Mouse (Mus musculus) stomach, embryonic 14.5 days (tissue): Measurements from ENCODE around the gene Rbm17. TPM values are rescaled to one million over a fixed set of nuclear protein-coding genes. Genes with fewer than 3 reads are reported as not detected.

Experiments
- ATAC-seq: fragments of 200-750 bp; cut with Nextera tagmentation; 2 replicates; pipeline ENCODE4 v1.8.0; 2017; ENCODE audit warnings: low read depth, moderate TSS enrichment; ENCODE audit not compliant: insufficient number of reproducible peaks, insufficient read depth, low FRiP score
- H3K27ac ChIP-seq: fragments of 300-500 bp; sonication (generic); 2 replicates; pipeline ENCODE4 v1.5.1; 2014; ENCODE audit warnings: mild to moderate bottlenecking, low read length, moderate library complexity, mixed read lengths
- H3K27me3 ChIP-seq: fragments of 300-500 bp; sonication (generic); 2 replicates; pipeline ENCODE4 v1.6.1; 2014; ENCODE audit warnings: low read length, control low read depth, mixed read lengths; ENCODE audit not compliant: control insufficient read depth, insufficient read depth
- H3K36me3 ChIP-seq: fragments of 300-500 bp; sonication (generic); 2 replicates; pipeline ENCODE4 v1.6.1; 2014; ENCODE audit warnings: mild to moderate bottlenecking, control low read depth, low read length, moderate library complexity, mixed read lengths; ENCODE audit not compliant: control insufficient read depth, insufficient read depth
- H3K4me1 ChIP-seq: fragments of 300-500 bp; sonication (generic); 2 replicates; pipeline ENCODE4 v1.6.1; 2014; ENCODE audit warnings: low read length, control low read depth, mixed read lengths; ENCODE audit not compliant: control insufficient read depth, insufficient read depth
- H3K4me2 ChIP-seq: fragments of 300-500 bp; sonication (generic); replicated peaks from 2 replicates; pipeline ENCODE4 v1.6.1; 2014; ENCODE audit warnings: low read depth, low read length, control low read depth
- H3K4me3 ChIP-seq: fragments of 300-500 bp; sonication (generic); 2 replicates; pipeline ENCODE4 v1.5.1; 2014; ENCODE audit warnings: low read depth, low read length, control low read depth
- H3K9ac ChIP-seq: fragments of 300-500 bp; sonication (generic); replicated peaks from 2 replicates; pipeline ENCODE4 v1.6.1; 2014; ENCODE audit warnings: low read depth, mild to moderate bottlenecking, control low read depth, low read length, moderate library complexity, mixed read lengths
- H3K9me3 ChIP-seq: fragments of 300-500 bp; sonication (generic); 2 replicates; pipeline ENCODE4 v1.6.1; 2016; ENCODE audit warnings: low read depth, low read length, control low read depth; ENCODE audit not compliant: control insufficient read depth
- WGBS: fragments of 180-500 bp; shearing (Covaris S2); extraction: QIAGEN DNeasy Blood & Tissue Kit; methylation state at CpG from one replicate; pipeline ENCODE4 v1.1.7; 2014; 5-methylcytosine and 5-hydroxymethylcytosine counted together
- polyA plus RNA-seq: library from polyadenylated mRNA; unstranded; fragments of >200 nt; fragmentation: Nextera tagmentation; extraction: Ambion mirVana; gene quantifications from 2 replicates; pipeline ENCODE4 v1.2.1, GENCODE M21; 2014

Rbm17 gene
- 137 and 139 TPM in 2 replicates for polyA plus RNA-seq

GRCm38 (mm10) chr2:11604053-11604452 lies at the start of gene Rbm17:
Gene Rbm17 (minus strand): TSS chr2:11604153.
- H3K4me3 ChIP-seq, result peak within 1 kb of the TSS; percentile 95
- no peaks in the 10 kb centered on the region for H3K27me3 ChIP-seq
- H3K9me3 ChIP-seq, result no peaks in the 10 kb centered on the region
- H3K27ac ChIP-seq, result no peak within 1 kb of the TSS
- WGBS, result 86% methylated on average over 5 of the region's 5 CpGs
- ATAC-seq, result no peak
- H3K9ac ChIP-seq, result peak within 1 kb of the TSS; percentile 88
- peaks cover 8% of the 10 kb centered on the region for H3K4me1 ChIP-seq
- H3K36me3 ChIP-seq, result peaks cover 8% of the 10 kb centered on the region; the same call in 1 of the 2 replicates
- no peak within 1 kb of the TSS for H3K4me2 ChIP-seq

DNA sequence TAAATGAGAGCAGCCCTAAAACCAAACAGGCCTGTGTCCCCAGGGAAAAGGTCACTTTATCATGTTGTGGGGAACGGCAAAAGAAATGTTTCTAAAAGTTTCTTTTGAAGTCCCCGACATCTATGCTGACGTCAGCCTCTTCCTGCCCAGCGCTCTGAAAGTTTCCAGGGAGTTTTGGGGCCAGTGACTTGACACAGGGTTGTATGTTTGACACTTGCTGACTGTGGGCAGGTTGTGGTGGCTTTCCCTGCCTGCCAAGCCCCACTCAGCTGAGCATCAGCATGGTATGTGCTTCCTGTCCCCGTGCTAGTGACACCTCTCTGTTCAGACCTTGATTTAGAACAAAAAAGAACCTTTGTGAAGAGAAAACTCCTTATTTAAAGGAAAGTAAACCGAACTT lies 49.4 kb upstream of the Rbm17 start:
- Histone ChIP-seq H3K36me3 (no peaks in the 10 kb centered on the region), H3K9ac (no peak overlapping the region), H3K27ac (no peak overlapping the region), H3K4me1 (no peaks in the 10 kb centered on the region), H3K9me3 (no peaks in the 10 kb centered on the region), H3K4me2 (no peak overlapping the region), H3K27me3 (no peaks in the 10 kb centered on the region), H3K4me3 (no peak overlapping the region)
- ATAC-seq, result no peak
- WGBS, result 35% methylated on average over 6 of the region's 6 CpGs

DNA sequence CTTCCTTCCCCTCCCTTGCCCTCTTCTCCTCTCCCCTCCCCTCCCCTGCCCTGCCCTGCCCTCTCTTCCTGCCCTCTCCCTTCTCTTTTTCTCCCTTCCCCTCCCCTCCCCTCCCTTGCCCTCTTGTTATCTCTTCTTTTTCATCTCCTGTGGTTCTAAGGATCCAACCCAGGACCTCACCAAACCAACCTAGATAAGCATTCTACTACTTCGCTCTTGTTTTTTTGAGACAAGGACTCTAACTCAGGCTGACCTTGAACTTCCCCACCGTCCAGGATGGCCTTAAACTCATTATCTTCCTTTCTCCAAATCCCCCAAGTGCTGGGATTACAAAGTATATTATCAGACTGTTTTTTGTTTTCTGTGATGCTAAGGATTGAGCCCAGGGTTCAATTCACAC lies 48.8 kb upstream of the Rbm17 start:
- H3K9ac ChIP-seq, result no peak overlapping the region
- no peak overlapping the region for H3K4me2 ChIP-seq
- 63% methylated on average over 2 of the region's 2 CpGs for WGBS
- ATAC-seq, result no peak
- no peaks in the 10 kb centered on the region for H3K9me3 ChIP-seq
- H3K4me3 ChIP-seq, result no peak overlapping the region
- no peaks in the 10 kb centered on the region for H3K36me3 ChIP-seq
- no peak overlapping the region for H3K27ac ChIP-seq
- H3K4me1 ChIP-seq, result no peaks in the 10 kb centered on the region
- no peaks in the 10 kb centered on the region for H3K27me3 ChIP-seq

GRCm38 (mm10) chr2:11652196-11652595 lies 48.2 kb upstream of the Rbm17 start:
- no peaks in the 10 kb centered on the region for H3K27me3 ChIP-seq
- H3K9ac ChIP-seq, result no peak overlapping the region
- H3K36me3 ChIP-seq, result no peaks in the 10 kb centered on the region
- no peak for ATAC-seq
- no peaks in the 10 kb centered on the region for H3K4me1 ChIP-seq
- whole genome bisulfite sequencing, result 84% methylated on average over 3 of the region's 3 CpGs
- H3K9me3 ChIP-seq, result no peaks in the 10 kb centered on the region
- no peak overlapping the region for H3K4me3 ChIP-seq
- no peak overlapping the region for H3K27ac ChIP-seq
- H3K4me2 ChIP-seq, result no peak overlapping the region

DNA sequence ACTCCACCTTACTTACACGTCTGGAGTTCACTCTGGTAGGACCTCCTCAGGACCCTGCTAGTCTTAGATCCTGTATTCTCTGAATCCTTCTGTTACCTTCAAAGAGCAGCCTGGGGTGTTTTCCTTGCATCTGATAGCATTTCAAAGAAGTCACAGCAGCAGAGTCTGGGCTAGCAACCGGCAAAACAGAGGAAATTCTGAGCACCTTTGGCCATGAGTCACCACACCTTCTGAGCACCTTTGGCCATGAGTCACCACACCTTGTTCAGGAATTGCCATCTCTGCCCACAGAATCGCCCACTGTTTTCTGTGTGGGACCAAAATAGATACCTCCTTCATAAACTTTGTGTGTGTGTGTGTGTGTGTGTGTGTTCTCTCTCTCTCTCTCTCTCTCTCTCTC lies 47.5 kb upstream of the Rbm17 start:
- no peaks in the 10 kb centered on the region for H3K9me3 ChIP-seq
- ATAC-seq, result no peak
- no peaks in the 10 kb centered on the region for H3K4me1 ChIP-seq
- 41% methylated on average over 3 of the region's 3 CpGs for WGBS
- H3K36me3 ChIP-seq, result no peaks in the 10 kb centered on the region
- no peaks in the 10 kb centered on the region for H3K27me3 ChIP-seq
- no peak overlapping the region for H3K4me2 ChIP-seq
- H3K27ac ChIP-seq, result no peak overlapping the region
- H3K9ac ChIP-seq, result no peak overlapping the region
- H3K4me3 ChIP-seq, result no peak overlapping the region

- Histone ChIP-seq H3K27me3 (no peaks in the 10 kb centered on the region), H3K4me1 (no peaks in the 10 kb centered on the region), H3K9me3 (no peaks in the 10 kb centered on the region), H3K4me2 (no peak overlapping the region), H3K36me3 (no peaks in the 10 kb centered on the region), H3K27ac (no peak overlapping the region), H3K9ac (no peak overlapping the region), H3K4me3 (no peak overlapping the region)
- 81% methylated on average over 2 of the region's 2 CpGs for whole genome bisulfite sequencing
- no peak for ATAC-seq
Observed at GRCm38 (mm10) chr2:11645297-11645696, 41.3 kb upstream of the Rbm17 start.

DNA sequence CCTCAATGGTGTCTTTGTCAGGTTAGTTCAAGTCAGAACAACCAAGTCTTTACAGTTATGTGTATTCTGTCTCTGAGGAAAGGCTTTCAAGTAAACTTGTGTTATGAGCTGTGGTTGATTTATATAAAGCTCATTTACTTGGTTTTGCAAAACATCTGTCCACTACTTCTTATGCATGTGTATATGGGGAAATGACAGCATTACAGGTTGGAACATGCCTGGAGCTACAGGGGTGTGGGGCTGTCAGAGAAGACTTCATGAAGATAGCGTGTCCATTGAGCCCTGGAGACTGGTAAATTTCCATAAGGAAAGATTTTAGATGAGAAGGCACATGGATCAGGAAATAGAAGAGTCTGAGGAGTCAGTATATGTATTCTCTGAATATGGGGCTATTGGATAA lies 40.1 kb upstream of the Rbm17 start:
- H3K4me3 ChIP-seq, result no peak overlapping the region
- no peaks in the 10 kb centered on the region for H3K4me1 ChIP-seq
- no peaks in the 10 kb centered on the region for H3K9me3 ChIP-seq
- 75% methylated on average over 1 of the region's 1 CpGs for WGBS
- no peak overlapping the region for H3K9ac ChIP-seq
- H3K27ac ChIP-seq, result no peak overlapping the region
- no peaks in the 10 kb centered on the region for H3K36me3 ChIP-seq
- ATAC-seq, result no peak
- no peaks in the 10 kb centered on the region for H3K27me3 ChIP-seq
- no peak overlapping the region for H3K4me2 ChIP-seq

GRCm38 (mm10) chr2:11642451-11642941 lies 38.5 kb upstream of the Rbm17 start, which contains the start of gene Il2ra:
Gene Il2ra (plus strand): TSS chr2:11642807.
- Histone ChIP-seq H3K27ac (no peak within 1 kb of the TSS), H3K36me3 (no peaks in the 10 kb centered on the region), H3K4me2 (no peak within 1 kb of the TSS), H3K9ac (no peak within 1 kb of the TSS), H3K27me3 (no peaks in the 10 kb centered on the region), H3K4me3 (no peak within 1 kb of the TSS), H3K9me3 (no peaks in the 10 kb centered on the region), H3K4me1 (no peaks in the 10 kb centered on the region)
- ATAC-seq, result no peak
- WGBS, result 82% methylated on average over 3 of the region's 3 CpGs

GRCm38 (mm10) chr2:11637115-11637514 lies 33.2 kb upstream of the Rbm17 start:
- Histone ChIP-seq H3K9ac (no peak overlapping the region), H3K36me3 (no peaks in the 10 kb centered on the region), H3K27ac (no peak overlapping the region), H3K4me3 (no peak overlapping the region), H3K9me3 (no peaks in the 10 kb centered on the region), H3K27me3 (no peaks in the 10 kb centered on the region), H3K4me1 (no peaks in the 10 kb centered on the region), H3K4me2 (no peak overlapping the region)
- WGBS, result 70% methylated on average over 1 of the region's 1 CpGs
- no peak for ATAC-seq
